Mouse (Mus musculus) lung, postnatal 10 days (tissue): ENCODE measurements at regions not wholly inside any gene's neighbourhood (a gene's known extent, or its start where the extent isn't known, plus 50 kb on each side); places are given as distances from the start of the nearest gene placed in this dataset.
"Not testable (repeated sequence)": the region's sequence is repeated elsewhere in the genome, so short reads cannot be mapped to it uniquely, and the experiment has no call there.

Source experiments
- DNase-seq: peaks from one replicate; pipeline ENCODE4 v3.0.0; 2021

- DNase-seq: no peak
Measured at GRCm38 (mm10) chr10:118605156-118605821, 164.4 kb downstream of the Ifng start.

GRCm38 (mm10) chr10:118607418-118607817, 166.6 kb downstream of the Ifng start:
- no peak for DNase-seq

GRCm38 (mm10) chr10:118608376-118609145, 167.7 kb downstream of the Ifng start:
- no peak for DNase-seq

- no peak for DNase-seq
Measured at GRCm38 (mm10) chr10:118609157-118609556, 168.3 kb downstream of the Ifng start.

- no peak for DNase-seq
Measured at GRCm38 (mm10) chr10:118610868-118611461, 170.1 kb downstream of the Ifng start.

- DNase-seq: no peak
Measured at GRCm38 (mm10) chr10:118612091-118612490, 171.2 kb downstream of the Ifng start.

- no peak for DNase-seq
Measured at GRCm38 (mm10) chr10:118613056-118613695, 172.3 kb downstream of the Ifng start.

- DNase-seq: no peak
Measured at GRCm38 (mm10) chr10:118614251-118614865, 173.5 kb downstream of the Ifng start.

GRCm38 (mm10) chr10:118615131-118616020, 174.5 kb downstream of the Ifng start:
- DNase-seq: no peak

GRCm38 (mm10) chr10:118616031-118616615, 175.3 kb downstream of the Ifng start:
- DNase-seq: no peak

- no peak for DNase-seq
Measured at GRCm38 (mm10) chr10:118617291-118618044, 176.6 kb downstream of the Ifng start.

- not testable (repeated sequence) for DNase-seq
Measured at GRCm38 (mm10) chr10:118618251-118618650, 177.4 kb downstream of the Ifng start.

GRCm38 (mm10) chr10:118618766-118619600, 178.1 kb downstream of the Ifng start:
- DNase-seq: no peak

GRCm38 (mm10) chr10:118619601-118620000, 178.8 kb downstream of the Ifng start:
- no peak for DNase-seq

- no peak for DNase-seq
Measured at GRCm38 (mm10) chr10:118620611-118621010, 179.8 kb downstream of the Ifng start.

GRCm38 (mm10) chr10:118621546-118621945, 180.7 kb downstream of the Ifng start:
- DNase-seq: no peak

- DNase-seq: peak; percentile 24
Measured at GRCm38 (mm10) chr10:118622131-118622530, 181.3 kb downstream of the Ifng start.

GRCm38 (mm10) chr10:118622916-118623315, 182.1 kb downstream of the Ifng start:
- no peak for DNase-seq

- DNase-seq: no peak
Measured at GRCm38 (mm10) chr10:118624368-118624767, 183.5 kb downstream of the Ifng start.

GRCm38 (mm10) chr10:118628000-118628399, 187.2 kb downstream of the Ifng start:
- DNase-seq: no peak
